ENCODE assay signal across 1 mouse cellular context in the genomic region with DNA sequence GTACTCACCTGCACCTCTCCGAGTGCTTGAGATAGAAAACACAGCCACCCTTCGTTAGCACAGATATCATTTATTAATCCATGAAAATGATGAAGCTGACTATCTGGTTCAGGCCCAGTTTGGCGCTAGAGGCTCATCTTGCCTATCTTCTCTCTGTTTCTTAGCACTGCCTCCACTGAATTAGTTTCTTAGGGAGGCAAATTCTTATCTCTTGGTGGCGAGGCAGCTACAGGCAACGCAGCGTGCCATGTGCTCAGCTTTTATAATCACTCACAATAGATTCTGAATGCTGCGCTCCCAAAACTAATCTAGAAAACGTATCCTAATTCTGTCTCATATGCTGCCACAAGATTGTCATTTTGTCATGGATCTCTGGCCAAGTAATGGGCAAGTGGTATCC.
TF ChIP-seq lines count a peak whose summit lies in the region.

No protein-coding gene starts in this region.

TF ChIP-seq in MEL, 35 proteins besides CTCF, POLR2A, EP300 and RAD21:
- TF ChIP-seq RCOR1 (IDR thresholded peaks at IDR 0.05; ENCODE audit: low read depth, low read length) (no peak), MAZ (IDR thresholded peaks at IDR 0.05; ENCODE audit: low read depth, low read length) (no peak), MAX (IDR thresholded peaks at IDR 0.05; ENCODE audit: low read length) (peak; percentile 42; the same call in 1 of the 2 replicates), ZMIZ1 (IDR thresholded peaks at IDR 0.05; ENCODE audit: low read depth, low read length) (no peak)
